Mouse (Mus musculus) ES-Bruce4 (cell line): ENCODE measurements around the gene Pde10a.

Experiments
- CTCF ChIP-seq: IDR thresholded peaks from one replicate; pipeline ENCODE4 v1.8.1; 2011; ENCODE audit warnings: low read depth, low read length
- EP300 ChIP-seq: IDR thresholded peaks from 2 replicates; pipeline ENCODE4 v1.6.1; 2011; ENCODE audit warnings: low read depth, low read length; ENCODE audit not compliant: insufficient read depth
- POLR2A ChIP-seq: IDR thresholded peaks from one replicate; pipeline ENCODE4 v1.8.1; 2011; ENCODE audit warnings: low read length; ENCODE audit not compliant: insufficient read depth

- TF ChIP-seq CTCF (no peak), POLR2A (no peak), EP300 (no peak)
Measured at GRCm38 (mm10) chr17:8666912-8667311, 141.7 kb downstream of the Pde10a start.
